Mouse (Mus musculus) testis, adult 2 months (tissue): ENCODE results near the gene Npas3.

ENCODE experiments used
- CTCF ChIP-seq: fragments of 200-500 bp; IDR thresholded peaks from 2 replicates; pipeline ENCODE4 v1.5.1; 2012; ENCODE audit warnings: low read depth, mild to moderate bottlenecking, inconsistent platforms, low read length, moderate library complexity; ENCODE audit not compliant: control insufficient read depth, insufficient read depth, insufficient replicate concordance
- POLR2A ChIP-seq: fragments of 200-500 bp; IDR thresholded peaks from 2 replicates; pipeline ENCODE4 v1.6.1; 2012; ENCODE audit warnings: low read depth, mild to moderate bottlenecking, inconsistent platforms, low read length, moderate library complexity; ENCODE audit not compliant: control insufficient read depth

- no peak for TF ChIP-seq CTCF
- no peak for TF ChIP-seq POLR2A
Measured at GRCm38 (mm10) chr12:53869981-53870380, 621.5 kb downstream of the Npas3 start.
